Mouse (Mus musculus) regulatory T cell (primary cell): ENCODE measurements around the gene Kank2.

Experiments used
- in situ Hi-C: fragments of 300-600 bp; cut with MboI, MseI; formaldehyde crosslinking; loops from one replicate; pipeline ENCODE4 v1.15.1; 2025; ENCODE audit warnings: high pct_unique_total_duplicates

Gene Kank2

GRCm38 (mm10) chr9:21750370-21750769, 48.2 kb downstream of the Kank2 start:
- in situ Hi-C loops = no loop called here

- in situ Hi-C loops = no loop called here
These were observed 49.0 kb downstream of the Kank2 start for GRCm38 (mm10) chr9:21749382-21750118.

GRCm38 (mm10) chr9:21748491-21748890, 50.1 kb downstream of the Kank2 start:
- in situ Hi-C loops = no loop called here

GRCm38 (mm10) chr9:21748033-21748432, 50.5 kb downstream of the Kank2 start:
- in situ Hi-C loops = no loop called here

GRCm38 (mm10) chr9:21747238-21747774, 51.2 kb downstream of the Kank2 start:
- in situ Hi-C loops = no loop called here

- in situ Hi-C loops = no loop called here
These were observed 57.0 kb downstream of the Kank2 start for GRCm38 (mm10) chr9:21741514-21741913.

- in situ Hi-C loops = no loop called here
These were observed 58.1 kb downstream of the Kank2 start for GRCm38 (mm10) chr9:21740427-21740826.

GRCm38 (mm10) chr9:21738776-21739175, 59.8 kb downstream of the Kank2 start:
- in situ Hi-C loops = loop anchor here (5.0 kb wide), 1 partner anchor 61 kb away; no protein-coding TSS in a partner anchor

- in situ Hi-C loops = loop anchor here (5.0 kb wide), 1 partner anchor 60 kb away; no protein-coding TSS in a partner anchor
These were observed 61.4 kb downstream of the Kank2 start for GRCm38 (mm10) chr9:21737188-21737587.

- in situ Hi-C loops = loop anchor here (5.0 kb wide), 1 partner anchor 59 kb away; no protein-coding TSS in a partner anchor
These were observed 62.0 kb downstream of the Kank2 start for GRCm38 (mm10) chr9:21736580-21736979.

GRCm38 (mm10) chr9:21735126-21735525, 63.4 kb downstream of the Kank2 start:
- in situ Hi-C loops = loop anchor here (5.0 kb wide), 1 partner anchor 58 kb away; no protein-coding TSS in a partner anchor

GRCm38 (mm10) chr9:21733989-21734388, 64.6 kb downstream of the Kank2 start:
- in situ Hi-C loops = no loop called here

- in situ Hi-C loops = no loop called here
These were observed 65.1 kb downstream of the Kank2 start for GRCm38 (mm10) chr9:21733446-21733845.

- in situ Hi-C loops = no loop called here
These were observed 66.3 kb downstream of the Kank2 start for GRCm38 (mm10) chr9:21732288-21732687.

- in situ Hi-C loops = no loop called here
These were observed 69.3 kb downstream of the Kank2 start for GRCm38 (mm10) chr9:21729264-21729663.

- in situ Hi-C loops = no loop called here
These were observed 70.2 kb downstream of the Kank2 start for GRCm38 (mm10) chr9:21728261-21728832.

GRCm38 (mm10) chr9:21726218-21726975, 72.1 kb downstream of the Kank2 start:
- in situ Hi-C loops = no loop called here

GRCm38 (mm10) chr9:21725224-21726121, 73.1 kb downstream of the Kank2 start:
- in situ Hi-C loops = no loop called here

GRCm38 (mm10) chr9:21724147-21724536, 74.4 kb downstream of the Kank2 start:
- in situ Hi-C loops = no loop called here

GRCm38 (mm10) chr9:21723377-21724146, 75.0 kb downstream of the Kank2 start, which contains the start of gene Ldlr:
Gene Ldlr (plus strand): TSS chr9:21723483.
- in situ Hi-C loops = no loop called here
